Mouse (Mus musculus) intestine, embryonic 14.5 days (tissue): Measurements from ENCODE around the gene Cacna1s. TPM values are rescaled to one million over a fixed set of nuclear protein-coding genes. Genes with fewer than 3 reads are reported as not detected.

Source experiments
- ATAC-seq: fragments of 200-750 bp; cut with Nextera tagmentation; replicated peaks from 2 replicates; pipeline ENCODE4 v1.8.0; 2017; ENCODE audit warnings: low read depth, moderate number of reproducible peaks, moderate TSS enrichment, moderate library complexity; ENCODE audit not compliant: low FRiP score, low TSS enrichment
- DNase-seq: peaks from one replicate; pipeline ENCODE4 v3.0.0-alpha.2; 2018; ENCODE audit warnings: low spot score
- H3K27ac ChIP-seq: fragments of 300-500 bp; sonication (generic); 2 replicates; pipeline ENCODE4 v1.5.1; 2014; ENCODE audit warnings: low read depth, mild to moderate bottlenecking, control low read depth
- H3K27me3 ChIP-seq: fragments of 300-500 bp; sonication (generic); replicated peaks from 2 replicates; pipeline ENCODE4 v1.6.1; 2014; ENCODE audit warnings: low read length, control low read depth; ENCODE audit not compliant: control insufficient read depth, insufficient read depth
- H3K36me3 ChIP-seq: fragments of 300-500 bp; sonication (generic); 2 replicates; pipeline ENCODE4 v1.6.1; 2014; ENCODE audit warnings: low read length, control low read depth; ENCODE audit not compliant: control insufficient read depth, insufficient read depth
- H3K4me1 ChIP-seq: fragments of 300-500 bp; sonication (generic); replicated peaks from 2 replicates; pipeline ENCODE4 v1.6.1; 2014; ENCODE audit warnings: low read length, control low read depth, mixed read lengths; ENCODE audit not compliant: control insufficient read depth, insufficient read depth
- H3K4me2 ChIP-seq: fragments of 300-500 bp; sonication (generic); 2 replicates; pipeline ENCODE4 v1.6.1; 2014; ENCODE audit warnings: low read length
- H3K4me3 ChIP-seq: fragments of 300-500 bp; sonication (generic); 2 replicates; pipeline ENCODE4 v1.5.1; 2014; ENCODE audit warnings: low read depth, low read length, control low read depth, mixed read lengths
- H3K9ac ChIP-seq: fragments of 300-500 bp; sonication (generic); 2 replicates; pipeline ENCODE4 v1.6.1; 2014; ENCODE audit warnings: mild to moderate bottlenecking, low read length
- H3K9me3 ChIP-seq: fragments of 300-500 bp; sonication (generic); 2 replicates; pipeline ENCODE4 v1.6.1; 2016; ENCODE audit warnings: low read length, control low read depth; ENCODE audit not compliant: control insufficient read depth
- WGBS: fragments of 180-500 bp; shearing (Covaris S2); extraction: QIAGEN DNeasy Blood & Tissue Kit; methylation state at CpG from one replicate; pipeline ENCODE4 v1.1.7; 2014; 5-methylcytosine and 5-hydroxymethylcytosine counted together
- polyA plus RNA-seq: library from polyadenylated mRNA; unstranded; fragments of >200 nt; fragmentation: Nextera tagmentation; extraction: Ambion mirVana; gene quantifications from 2 replicates; pipeline ENCODE4 v1.2.1, GENCODE M21; 2014

Gene Cacna1s
- polyA plus RNA-seq, 1 experiment from 2014 or later: 0.08 TPM

GRCm38 (mm10) chr1:136134547-136134946, 82.0 kb downstream of the Cacna1s start:
- Histone ChIP-seq H3K36me3 (no peaks in the 10 kb centered on the region), H3K27me3 (no peaks in the 10 kb centered on the region), H3K9ac (no peak overlapping the region), H3K9me3 (no peaks in the 10 kb centered on the region), H3K4me1 (peaks cover 87% of the 10 kb centered on the region), H3K4me3 (no peak overlapping the region), H3K27ac (no peak overlapping the region; the same call in 1 of the 2 replicates), H3K4me2 (no peak overlapping the region)
- no peak for DNase-seq
- 64% methylated on average over 2 of the region's 2 CpGs for WGBS
- no peak for ATAC-seq

- H3K4me2 ChIP-seq: no peak overlapping the region; the same call in 1 of the 2 replicates
- no peak overlapping the region for H3K9ac ChIP-seq
- 36% methylated on average over 1 of the region's 1 CpGs for WGBS
- no peak overlapping the region for H3K27ac ChIP-seq
- no peaks in the 10 kb centered on the region for H3K27me3 ChIP-seq
- no peak for DNase-seq
- no peak; the same call in 1 of the 2 replicates for ATAC-seq
- no peaks in the 10 kb centered on the region for H3K36me3 ChIP-seq
- no peak overlapping the region for H3K4me3 ChIP-seq
- H3K9me3 ChIP-seq: no peaks in the 10 kb centered on the region
- H3K4me1 ChIP-seq: peaks cover 87% of the 10 kb centered on the region
Observed at GRCm38 (mm10) chr1:136135046-136135445, 82.5 kb downstream of the Cacna1s start.

- no peak for DNase-seq
- H3K4me2 ChIP-seq: no peak overlapping the region
Observed at GRCm38 (mm10) chr1:136135777-136136444, 83.4 kb downstream of the Cacna1s start.

DNA sequence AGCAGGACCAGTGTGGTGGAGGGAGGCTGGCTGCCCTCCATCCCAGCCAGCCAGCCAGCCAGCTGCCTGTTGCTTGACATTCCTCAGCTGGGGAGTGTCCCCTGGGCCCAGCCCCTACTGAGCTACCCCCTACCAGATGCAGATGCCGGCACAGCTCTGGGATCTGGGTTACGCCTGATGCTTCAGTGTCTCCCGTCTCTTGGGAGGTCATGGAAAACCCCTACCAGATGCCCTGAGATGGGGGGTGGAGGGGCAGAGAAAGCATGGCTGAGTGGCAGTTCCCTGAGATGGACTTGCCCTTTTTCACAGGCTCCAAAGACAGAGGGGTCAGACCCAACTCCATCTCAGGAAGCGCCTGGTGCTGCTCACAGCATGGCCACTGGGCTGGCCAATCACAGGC, 84.0 kb downstream of the Cacna1s start:
- Histone ChIP-seq H3K9ac (no peak overlapping the region), H3K27ac (peak overlapping the region; percentile 77; the same call in 1 of the 2 replicates), H3K36me3 (no peaks in the 10 kb centered on the region), H3K4me2 (no peak overlapping the region), H3K27me3 (no peaks in the 10 kb centered on the region), H3K4me1 (peaks cover 87% of the 10 kb centered on the region), H3K9me3 (no peaks in the 10 kb centered on the region), H3K4me3 (no peak overlapping the region)
- no peak for ATAC-seq
- DNase-seq: no peak
- 36% methylated on average over 4 of the region's 4 CpGs for WGBS

More at GRCm38 (mm10) chr1:136135777-136136444, 83.4 kb downstream of the Cacna1s start:
- H3K27ac ChIP-seq: no peak overlapping the region
- no peak overlapping the region for H3K4me3 ChIP-seq
- peaks cover 87% of the 10 kb centered on the region for H3K4me1 ChIP-seq
- no peaks in the 10 kb centered on the region for H3K9me3 ChIP-seq
- H3K27me3 ChIP-seq: no peaks in the 10 kb centered on the region
- no peaks in the 10 kb centered on the region for H3K36me3 ChIP-seq
- WGBS: 72% methylated on average over 6 of the region's 6 CpGs
- no peak overlapping the region for H3K9ac ChIP-seq
- ATAC-seq: no peak

DNA sequence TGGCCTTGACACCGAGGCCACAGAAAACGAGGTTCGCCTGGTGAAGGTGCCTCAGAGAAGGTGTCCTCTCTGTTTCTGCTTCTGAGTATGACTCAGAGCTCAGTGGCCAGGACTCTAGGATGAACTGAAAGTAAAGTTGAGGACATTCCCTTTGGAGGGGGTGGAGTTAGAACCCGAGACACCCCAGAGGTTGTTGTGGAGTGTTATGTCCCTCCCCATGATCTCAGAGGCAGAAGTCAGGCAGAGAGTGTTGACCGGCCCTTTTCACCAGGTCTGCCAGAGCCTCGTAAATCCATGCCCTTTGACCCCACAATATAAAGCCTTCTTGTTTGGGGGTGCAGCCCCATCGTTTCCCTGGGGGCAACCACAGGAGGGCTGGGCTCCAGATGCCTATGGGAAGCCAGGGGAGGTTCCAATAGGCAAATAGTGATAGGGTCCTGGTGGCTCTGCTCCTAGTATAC, 84.6 kb downstream of the Cacna1s start:
- WGBS: 27% methylated on average over 7 of the region's 7 CpGs
- H3K9me3 ChIP-seq: no peaks in the 10 kb centered on the region
- H3K9ac ChIP-seq: no peak overlapping the region
- no peaks in the 10 kb centered on the region for H3K27me3 ChIP-seq
- no peak for DNase-seq
- H3K36me3 ChIP-seq: no peaks in the 10 kb centered on the region
- H3K4me1 ChIP-seq: peaks cover 86% of the 10 kb centered on the region
- peak overlapping the region; percentile 28 for H3K4me2 ChIP-seq
- no peak overlapping the region for H3K4me3 ChIP-seq
- ATAC-seq: peak; percentile 24; the same call in 1 of the 2 replicates
- peak overlapping the region; percentile 77 for H3K27ac ChIP-seq

DNA sequence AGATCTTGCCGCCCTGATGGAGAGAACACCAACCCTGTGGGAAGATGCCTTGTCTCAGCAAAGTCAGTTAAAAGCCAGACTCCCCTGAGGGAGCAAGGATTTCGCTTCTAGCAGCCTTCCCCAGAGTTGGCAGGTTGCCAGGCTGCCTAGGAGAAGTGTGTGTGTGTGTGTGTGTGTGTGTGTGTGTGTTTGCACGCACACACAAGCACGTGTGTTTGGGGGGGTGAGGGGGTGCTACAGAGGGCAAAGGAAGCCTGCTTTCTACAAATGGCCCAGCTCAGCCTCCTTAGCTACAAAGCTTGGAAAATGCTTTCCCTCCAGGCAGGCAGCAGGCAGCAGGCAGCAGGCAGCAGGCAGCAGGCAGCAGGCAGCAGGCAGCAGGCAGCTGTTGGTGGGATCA, 85.0 kb downstream of the Cacna1s start:
- peak overlapping the region; percentile 77 for H3K27ac ChIP-seq
- ATAC-seq (peak; percentile 8; the same call in 1 of the 2 replicates), DNase-seq (peak; percentile 83)
- H3K4me1 ChIP-seq: peaks cover 85% of the 10 kb centered on the region
- no peak overlapping the region for H3K4me3 ChIP-seq
- H3K9ac ChIP-seq: no peak overlapping the region
- H3K4me2 ChIP-seq: peak overlapping the region; percentile 28
- H3K36me3 ChIP-seq: no peaks in the 10 kb centered on the region
- 7% methylated on average over 4 of the region's 4 CpGs for WGBS
- H3K27me3 ChIP-seq: no peaks in the 10 kb centered on the region
- no peaks in the 10 kb centered on the region for H3K9me3 ChIP-seq

GRCm38 (mm10) chr1:136138191-136138830, 85.8 kb downstream of the Cacna1s start:
- no peak overlapping the region for H3K4me2 ChIP-seq
- ATAC-seq (no peak), DNase-seq (no peak)

GRCm38 (mm10) chr1:136139990-136140640, 87.6 kb downstream of the Cacna1s start:
- Histone ChIP-seq H3K4me1 (peaks cover 66% of the 10 kb centered on the region), H3K9ac (peak overlapping the region; percentile 69), H3K27ac (peak overlapping the region; percentile 71), H3K4me2 (peak overlapping the region; percentile 88), H3K4me3 (peak overlapping the region; percentile 46), H3K27me3 (no peaks in the 10 kb centered on the region), H3K36me3 (peaks cover 4% of the 10 kb centered on the region; the same call in 1 of the 2 replicates), H3K9me3 (no peaks in the 10 kb centered on the region)
- DNase-seq (peak; percentile 75), ATAC-seq (peak; percentile 54; the same call in 1 of the 2 replicates)
- 2% methylated on average over 32 of the region's 32 CpGs for WGBS

More at GRCm38 (mm10) chr1:136138191-136138830, 85.8 kb downstream of the Cacna1s start:
- no peaks in the 10 kb centered on the region for H3K27me3 ChIP-seq
- no peaks in the 10 kb centered on the region for H3K9me3 ChIP-seq
- 33% methylated on average over 10 of the region's 10 CpGs for WGBS
- no peak overlapping the region for H3K9ac ChIP-seq
- peak overlapping the region; percentile 77 for H3K27ac ChIP-seq
- H3K4me1 ChIP-seq: peaks cover 83% of the 10 kb centered on the region
- no peak overlapping the region for H3K4me3 ChIP-seq
- H3K36me3 ChIP-seq: no peaks in the 10 kb centered on the region
